Mouse (Mus musculus): ENCODE results near the gene Speer4f2. TPM values are rescaled to one million over a fixed set of nuclear protein-coding genes. Genes with fewer than 3 reads are reported as not detected.

Gene Speer4f2
- total RNA-seq (2023), result not detected

GRCm38 (mm10) chr5:17372880-17373279 lies at the start of gene Speer4f2:
TSS of gene Speer4f2 (plus strand) at chr5:17373180.

Other genes starting within 250 kb of the Speer4f2 start
- not detected for gene Speer4f1, start 102.9 kb downstream of the Speer4f2 start, total RNA-seq (2023)
- gene Sema3c, start 201.1 kb downstream of the Speer4f2 start, total RNA-seq (2023), result not detected

Data from neutrophil, adult 59 days (primary cell).